Mouse (Mus musculus) cerebellum, adult 2 months (tissue): ENCODE results near the gene Adcy1.

Experiments
- CTCF ChIP-seq: fragments of 200-500 bp; IDR thresholded peaks from 2 replicates; pipeline ENCODE4 v1.5.1; 2011; ENCODE audit warnings: low read depth, mild to moderate bottlenecking, control low read depth, low read length, moderate library complexity, borderline replicate concordance; ENCODE audit not compliant: insufficient read depth
- POLR2A ChIP-seq: fragments of 200-500 bp; IDR thresholded peaks from 2 replicates; pipeline ENCODE4 v1.6.1; 2011; ENCODE audit warnings: low read length, control low read depth, borderline replicate concordance; ENCODE audit not compliant: insufficient read depth

GRCm38 (mm10) chr11:7179276-7179675 lies 116.0 kb downstream of the Adcy1 start:
- TF ChIP-seq POLR2A (no peak), CTCF (no peak)
